Mouse (Mus musculus): Measurements from ENCODE around the gene Usp29. TPM values are rescaled to one million over a fixed set of nuclear protein-coding genes. Genes with fewer than 3 reads are reported as not detected.
"Not testable (repeated sequence)": the region's sequence is repeated elsewhere in the genome, so short reads cannot be mapped to it uniquely, and the experiment has no call there.

The Usp29 gene
- polyA plus RNA-seq, 2 experiments: 1.1 to 1.7 TPM

- Histone ChIP-seq H3K27ac (no peak overlapping the region), H3K4me1 (replicated peaks; ENCODE audit: control insufficient read depth in 2 of 2, insufficient read depth in 2 of 2, low read length in 1 of 2) (no peaks in the 10 kb centered on the region), H3K36me3 (replicated peaks; ENCODE audit: control insufficient read depth, insufficient read depth, low read depth) (no peaks in the 10 kb centered on the region), H3K9me3 (ENCODE audit: control insufficient read depth, low read length) (no peaks in the 10 kb centered on the region), H3K27me3 (ENCODE audit: control insufficient read depth, insufficient read depth, low read length) (no peaks in the 10 kb centered on the region), H3K4me3 (ENCODE audit: insufficient read depth in 1 of 2, low read depth in 2 of 2, low read length in 2 of 2) (no peak overlapping the region), H3K9ac (replicated peaks) (no peak overlapping the region), H3K4me2 (ENCODE audit: low read depth) (no peak overlapping the region)
- WGBS (ENCODE audit: insufficient replicate concordance): 48% methylated on average over 3 of the region's 3 CpGs
- DNase-seq (ENCODE audit: low read depth in 3 of 3, low spot score in 3 of 3): no peak
- no peak for TF ChIP-seq EP300 (IDR thresholded peaks at IDR 0.05; ENCODE audit: low read depth)
- no peak for TF ChIP-seq CTCF (IDR thresholded peaks at IDR 0.05; ENCODE audit: low read depth)
- no peak for ATAC-seq (ENCODE audit: insufficient read depth)
Observed at GRCm38 (mm10) chr7:6868831-6869230, 138.5 kb downstream of the Usp29 start.

- DNase-seq (ENCODE audit: low read depth in 3 of 3, low spot score in 3 of 3) (no peak), ATAC-seq (ENCODE audit: insufficient read depth) (no peak)
- Histone ChIP-seq H3K27me3 (ENCODE audit: control insufficient read depth, insufficient read depth, low read length) (no peaks in the 10 kb centered on the region), H3K36me3 (replicated peaks; ENCODE audit: control insufficient read depth, insufficient read depth, low read depth) (no peaks in the 10 kb centered on the region), H3K4me1 (replicated peaks; ENCODE audit: control insufficient read depth in 2 of 2, insufficient read depth in 2 of 2, low read length in 1 of 2) (no peaks in the 10 kb centered on the region), H3K4me2 (ENCODE audit: low read depth) (no peak overlapping the region), H3K27ac (no peak overlapping the region), H3K9ac (replicated peaks) (no peak overlapping the region), H3K9me3 (ENCODE audit: control insufficient read depth, low read length) (no peaks in the 10 kb centered on the region), H3K4me3 (ENCODE audit: insufficient read depth in 1 of 2, low read depth in 2 of 2, low read length in 2 of 2) (no peak overlapping the region)
- TF ChIP-seq EP300 (IDR thresholded peaks at IDR 0.05; ENCODE audit: low read depth): no peak
- 73% methylated on average over 1 of the region's 1 CpGs for WGBS (ENCODE audit: insufficient replicate concordance)
Observed at GRCm38 (mm10) chr7:6869556-6869955, 139.2 kb downstream of the Usp29 start.

- Histone ChIP-seq H3K9ac (replicated peaks) (no peak overlapping the region), H3K27me3 (ENCODE audit: control insufficient read depth, insufficient read depth, low read length) (no peaks in the 10 kb centered on the region), H3K4me2 (ENCODE audit: low read depth) (no peak overlapping the region), H3K27ac (no peak overlapping the region), H3K36me3 (replicated peaks; ENCODE audit: control insufficient read depth, insufficient read depth, low read depth) (no peaks in the 10 kb centered on the region), H3K4me1 (replicated peaks; ENCODE audit: control insufficient read depth in 2 of 2, insufficient read depth in 2 of 2, low read length in 1 of 2) (no peaks in the 10 kb centered on the region; a peak in 1 of 4 replicates), H3K9me3 (ENCODE audit: control insufficient read depth, low read length) (no peaks in the 10 kb centered on the region), H3K4me3 (ENCODE audit: insufficient read depth in 1 of 2, low read depth in 2 of 2, low read length in 2 of 2) (no peak overlapping the region)
- ATAC-seq (ENCODE audit: insufficient read depth) (no peak), DNase-seq (ENCODE audit: low read depth in 3 of 3, low spot score in 3 of 3) (no peak)
- TF ChIP-seq CTCF (IDR thresholded peaks at IDR 0.05; ENCODE audit: low read depth): no peak
- no peak for TF ChIP-seq EP300 (IDR thresholded peaks at IDR 0.05; ENCODE audit: low read depth)
- WGBS (ENCODE audit: insufficient replicate concordance): 72% methylated on average over 19 of the region's 19 CpGs
Observed at GRCm38 (mm10) chr7:6874448-6874847, 144.1 kb downstream of the Usp29 start.

GRCm38 (mm10) chr7:6878202-6878601 is 147.8 kb downstream of the Usp29 start:
- no peak overlapping the region for H3K9ac ChIP-seq (replicated peaks)
- DNase-seq (ENCODE audit: low read depth in 3 of 3, low spot score in 3 of 3): no peak

GRCm38 (mm10) chr7:6878849-6879248 is 148.5 kb downstream of the Usp29 start:
- H3K4me1 ChIP-seq (replicated peaks; ENCODE audit: control insufficient read depth in 2 of 2, insufficient read depth in 2 of 2, low read length in 1 of 2); H3K27me3 ChIP-seq (ENCODE audit: control insufficient read depth, insufficient read depth, low read length); H3K4me3 ChIP-seq (ENCODE audit: insufficient read depth in 1 of 2, low read depth in 2 of 2, low read length in 2 of 2); H3K9me3 ChIP-seq (ENCODE audit: control insufficient read depth, low read length); ATAC-seq (ENCODE audit: insufficient read depth); H3K4me2 ChIP-seq (ENCODE audit: low read depth); H3K27ac ChIP-seq; DNase-seq (ENCODE audit: low read depth in 3 of 3, low spot score in 3 of 3); H3K9ac ChIP-seq (replicated peaks); H3K36me3 ChIP-seq (replicated peaks; ENCODE audit: control insufficient read depth, insufficient read depth, low read depth): not testable (repeated sequence)
- WGBS (ENCODE audit: insufficient replicate concordance): 40% methylated on average over 3 of the region's 3 CpGs

More at GRCm38 (mm10) chr7:6878202-6878601, 147.8 kb downstream of the Usp29 start:
- TF ChIP-seq CTCF (IDR thresholded peaks at IDR 0.05; ENCODE audit: low read depth): no peak
- TF ChIP-seq EP300 (IDR thresholded peaks at IDR 0.05; ENCODE audit: low read depth): no peak
- 50% methylated on average over 1 of the region's 1 CpGs for WGBS (ENCODE audit: insufficient replicate concordance)
- Histone ChIP-seq H3K4me1 (replicated peaks; ENCODE audit: control insufficient read depth in 2 of 2, insufficient read depth in 2 of 2, low read length in 1 of 2) (no peaks in the 10 kb centered on the region; a peak in 2 of 4 replicates), H3K9me3 (ENCODE audit: control insufficient read depth, low read length) (no peaks in the 10 kb centered on the region), H3K36me3 (replicated peaks; ENCODE audit: control insufficient read depth, insufficient read depth, low read depth) (no peaks in the 10 kb centered on the region), H3K27me3 (ENCODE audit: control insufficient read depth, insufficient read depth, low read length) (no peaks in the 10 kb centered on the region), H3K27ac (no peak overlapping the region), H3K4me2 (ENCODE audit: low read depth) (no peak overlapping the region), H3K4me3 (ENCODE audit: insufficient read depth in 1 of 2, low read depth in 2 of 2, low read length in 2 of 2) (no peak overlapping the region)
- ATAC-seq (ENCODE audit: insufficient read depth): no peak

Measured in liver, embryonic 14.5 days (tissue).